Mouse (Mus musculus) kidney, postnatal 0 days (tissue): ENCODE measurements around the gene Prpf18. TPM values are rescaled to one million over a fixed set of nuclear protein-coding genes. Genes with fewer than 3 reads are reported as not detected.
A peak's percentile ranks its signal among the peaks of the same experiment; 100 is the strongest.

Experiments
- ATAC-seq: fragments of 200-750 bp; cut with Nextera tagmentation; replicated peaks from 2 replicates; pipeline ENCODE4 v1.8.0; 2017; ENCODE audit warnings: low read depth, moderate number of reproducible peaks, moderate TSS enrichment, moderate library complexity; ENCODE audit not compliant: low FRiP score
- DNase-seq: peaks from one replicate; pipeline ENCODE4 v3.0.0-alpha.2; 2016; ENCODE audit warnings: low spot score
- H3K27ac ChIP-seq: fragments of 300-500 bp; sonication (generic); 2 replicates; pipeline ENCODE4 v1.5.1; 2014; ENCODE audit warnings: mild to moderate bottlenecking
- H3K27me3 ChIP-seq: fragments of 300-500 bp; sonication (generic); 2 replicates; pipeline ENCODE4 v1.6.1; 2014; ENCODE audit warnings: low read length, mixed read lengths; ENCODE audit not compliant: insufficient read depth
- H3K36me3 ChIP-seq: fragments of 300-500 bp; sonication (generic); 2 replicates; pipeline ENCODE4 v1.6.1; 2014; ENCODE audit warnings: low read length, mixed read lengths; ENCODE audit not compliant: insufficient read depth
- H3K4me1 ChIP-seq: fragments of 300-500 bp; sonication (generic); replicated peaks from 2 replicates; pipeline ENCODE4 v1.6.1; 2014; ENCODE audit warnings: antibody characterized with exemption, low read length, mixed read lengths; ENCODE audit not compliant: insufficient read depth
- H3K4me2 ChIP-seq: fragments of 300-500 bp; sonication (generic); 2 replicates; pipeline ENCODE4 v1.6.1; 2014; ENCODE audit warnings: mild to moderate bottlenecking, low read length, moderate library complexity, mixed read lengths
- H3K4me3 ChIP-seq: fragments of 300-500 bp; sonication (generic); replicated peaks from 2 replicates; pipeline ENCODE4 v1.5.1; 2014; ENCODE audit warnings: low read depth, low read length
- H3K9ac ChIP-seq: fragments of 300-500 bp; sonication (generic); 2 replicates; pipeline ENCODE4 v1.6.1; 2014; ENCODE audit warnings: low read depth, low read length
- H3K9me3 ChIP-seq: fragments of 300-500 bp; sonication (generic); replicated peaks from 2 replicates; pipeline ENCODE4 v1.6.1; 2016; ENCODE audit warnings: low read length, inconsistent platforms, mixed read lengths
- CTCF ChIP-seq: IDR thresholded peaks from 2 replicates; pipeline ENCODE4 v1.5.1; 2016; ENCODE audit warnings: antibody characterized with exemption, low read depth, mild to moderate bottlenecking, moderate library complexity
- WGBS: fragments of 180-500 bp; shearing (Covaris S2); extraction: QIAGEN DNeasy Blood & Tissue Kit; methylation state at CpG from one replicate; pipeline ENCODE4 v1.1.7; 2014; 5-methylcytosine and 5-hydroxymethylcytosine counted together
- polyA plus RNA-seq: library from polyadenylated mRNA; unstranded; fragments of >200 nt; fragmentation: Nextera tagmentation; extraction: Ambion mirVana; gene quantifications from 2 replicates; pipeline ENCODE4 v1.2.1, GENCODE M21; 2015

The Prpf18 gene
- polyA plus RNA-seq, 1 experiment from 2014 or later, result 24.3 TPM

GRCm38 (mm10) chr2:4580666-4581065 lies 71.2 kb downstream of the Prpf18 start:
- Histone ChIP-seq H3K4me1 (peaks cover 19% of the 10 kb centered on the region; the same call in 1 of the 2 replicates), H3K4me3 (no peak overlapping the region), H3K36me3 (peaks cover 10% of the 10 kb centered on the region; the same call in 1 of the 2 replicates), H3K9ac (no peak overlapping the region), H3K4me2 (no peak overlapping the region), H3K27ac (no peak overlapping the region), H3K9me3 (no peaks in the 10 kb centered on the region), H3K27me3 (no peaks in the 10 kb centered on the region)
- WGBS, result 76% methylated on average over 6 of the region's 6 CpGs
- TF ChIP-seq CTCF, result no peak
- ATAC-seq (no peak), DNase-seq (no peak)

DNA sequence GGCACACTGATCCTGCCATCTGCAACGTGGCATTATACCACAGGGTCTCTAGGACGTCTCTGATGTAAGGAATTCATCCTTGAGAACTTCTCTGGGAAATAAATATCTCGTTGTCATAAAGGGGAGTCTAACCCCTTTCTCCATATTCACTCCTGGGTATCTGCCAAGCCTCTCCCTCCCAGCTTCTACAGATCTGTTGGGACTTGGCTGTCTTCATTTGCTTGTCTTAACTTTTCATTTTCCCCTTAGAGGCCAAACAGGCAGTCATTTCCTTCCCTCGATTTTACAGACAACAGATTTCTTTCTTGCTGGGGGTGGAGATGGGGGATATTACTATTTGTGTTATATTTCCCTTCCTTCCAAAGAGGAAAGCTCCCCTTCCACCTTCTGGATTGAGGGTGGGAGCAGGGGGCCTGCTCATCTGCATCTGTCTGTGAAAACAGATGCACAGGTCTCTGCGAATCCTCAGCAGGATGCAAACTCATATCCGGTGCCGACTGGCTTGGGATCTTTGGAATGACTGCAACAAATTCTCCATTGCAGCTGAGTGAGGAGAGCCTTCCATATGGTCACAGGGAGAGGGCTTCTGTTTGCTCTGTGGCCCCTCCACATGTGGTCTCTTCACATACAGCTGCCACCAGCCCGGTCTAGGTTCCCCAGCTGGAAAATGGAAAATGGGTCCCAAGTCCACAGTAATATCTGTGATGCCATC lies 72.4 kb downstream of the Prpf18 start:
- Histone ChIP-seq H3K4me3 (no peak overlapping the region), H3K27me3 (no peaks in the 10 kb centered on the region), H3K36me3 (0 out of 2 replicates have a peak, but pooled peaks cover 17% of the 10 kb centered on the region), H3K27ac (no peak overlapping the region; the same call in 1 of the 2 replicates), H3K4me2 (no peak overlapping the region), H3K9me3 (no peaks in the 10 kb centered on the region), H3K4me1 (peaks cover 19% of the 10 kb centered on the region; the same call in 1 of the 2 replicates), H3K9ac (no peak overlapping the region)
- no peak for TF ChIP-seq CTCF
- no peak for DNase-seq
- no peak for ATAC-seq
- WGBS, result 69% methylated on average over 8 of the region's 8 CpGs

DNA sequence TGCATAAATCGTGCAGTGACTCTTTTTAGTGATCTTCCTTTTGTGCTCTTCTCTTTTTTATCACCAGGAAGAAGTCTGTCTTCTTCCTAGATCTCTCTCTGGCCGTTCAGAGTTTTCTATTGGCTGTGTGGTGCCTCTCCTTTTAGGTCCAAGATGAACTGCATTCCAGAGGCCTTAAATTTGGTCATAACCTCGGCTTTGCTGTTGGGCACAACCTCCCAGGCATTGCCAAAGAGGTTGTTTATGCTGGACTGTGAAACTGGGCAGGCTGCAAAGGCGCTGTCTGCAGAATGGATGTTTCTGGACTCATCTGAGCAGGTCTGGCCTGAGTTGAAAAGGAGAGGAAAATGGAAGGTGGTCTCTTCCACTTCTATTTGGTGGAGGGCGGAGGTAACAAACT lies 73.6 kb downstream of the Prpf18 start:
- TF ChIP-seq CTCF, result no peak
- no peak for DNase-seq
- no peak for ATAC-seq
- peaks cover 27% of the 10 kb centered on the region; the same call in 1 of the 2 replicates for H3K36me3 ChIP-seq
- H3K27me3 ChIP-seq, result no peaks in the 10 kb centered on the region
- peaks cover 15% of the 10 kb centered on the region; the same call in 1 of the 2 replicates for H3K4me1 ChIP-seq
- no peak overlapping the region for H3K27ac ChIP-seq
- no peak overlapping the region for H3K4me3 ChIP-seq
- H3K4me2 ChIP-seq, result no peak overlapping the region
- no peak overlapping the region for H3K9ac ChIP-seq
- no peaks in the 10 kb centered on the region for H3K9me3 ChIP-seq
- 65% methylated on average over 5 of the region's 5 CpGs for WGBS

- no peak overlapping the region for H3K4me3 ChIP-seq
- no peak overlapping the region for H3K4me2 ChIP-seq
- DNase-seq (no peak), ATAC-seq (no peak)
- H3K9me3 ChIP-seq, result no peaks in the 10 kb centered on the region
- 89% methylated on average over 7 of the region's 7 CpGs for WGBS
- no peaks in the 10 kb centered on the region for H3K27me3 ChIP-seq
- peaks cover 41% of the 10 kb centered on the region for H3K36me3 ChIP-seq
- no peak for TF ChIP-seq CTCF
- peaks cover 12% of the 10 kb centered on the region; the same call in 1 of the 2 replicates for H3K4me1 ChIP-seq
- no peak overlapping the region for H3K27ac ChIP-seq
- no peak overlapping the region for H3K9ac ChIP-seq
Measured at GRCm38 (mm10) chr2:4575975-4576374, 75.9 kb downstream of the Prpf18 start.

DNA sequence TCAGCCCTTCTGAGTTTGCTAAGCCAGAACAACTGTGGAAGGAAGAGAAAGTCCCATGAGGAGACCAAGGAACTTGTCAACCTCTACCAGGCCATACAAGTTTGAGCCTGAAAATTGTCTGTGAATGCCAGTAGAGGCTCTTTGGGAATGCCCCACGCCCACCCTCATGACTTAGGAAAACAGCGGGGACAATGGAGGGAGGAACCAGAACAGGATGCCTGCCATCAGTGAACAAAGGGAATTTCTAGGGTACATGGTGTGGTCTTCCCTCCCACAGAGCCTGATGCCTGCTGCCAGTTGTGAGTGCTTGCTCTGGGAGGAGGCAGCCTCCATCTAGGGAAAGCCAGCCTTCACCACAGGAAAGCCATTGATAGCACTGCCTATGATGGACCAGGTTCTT lies 76.8 kb downstream of the Prpf18 start:
- Histone ChIP-seq H3K27ac (no peak overlapping the region), H3K27me3 (no peaks in the 10 kb centered on the region), H3K4me2 (no peak overlapping the region), H3K9me3 (no peaks in the 10 kb centered on the region), H3K9ac (no peak overlapping the region), H3K36me3 (peaks cover 41% of the 10 kb centered on the region), H3K4me1 (peaks cover 19% of the 10 kb centered on the region; the same call in 1 of the 2 replicates), H3K4me3 (no peak overlapping the region)
- ATAC-seq (no peak), DNase-seq (no peak)
- TF ChIP-seq CTCF, result no peak
- WGBS, result 78% methylated on average over 2 of the region's 2 CpGs

DNA sequence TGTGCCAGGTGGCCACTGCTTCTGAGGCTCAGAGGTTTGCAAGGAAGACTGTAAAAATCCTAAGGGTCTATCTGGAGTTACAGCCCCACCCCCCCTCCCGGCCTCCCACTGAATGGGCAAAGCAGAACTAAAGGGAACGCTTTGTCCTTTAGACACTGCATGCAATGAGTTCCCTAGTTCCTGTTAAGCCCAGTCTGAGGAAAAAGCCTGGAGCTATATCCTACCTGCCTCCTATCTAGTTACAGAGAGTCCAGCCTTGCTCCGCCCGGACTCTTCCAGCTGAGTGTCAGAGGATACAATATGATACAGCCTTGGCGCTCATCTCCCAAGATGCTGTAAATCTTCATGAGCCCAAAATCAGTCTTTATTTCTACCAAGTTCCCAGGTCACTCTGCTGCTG lies 77.7 kb downstream of the Prpf18 start:
- H3K4me2 ChIP-seq, result no peak overlapping the region
- H3K27me3 ChIP-seq, result no peaks in the 10 kb centered on the region
- DNase-seq (no peak), ATAC-seq (no peak)
- peaks cover 41% of the 10 kb centered on the region for H3K36me3 ChIP-seq
- H3K4me1 ChIP-seq, result peaks cover 25% of the 10 kb centered on the region; the same call in 1 of the 2 replicates
- H3K4me3 ChIP-seq, result no peak overlapping the region
- H3K9ac ChIP-seq, result no peak overlapping the region
- H3K27ac ChIP-seq, result no peak overlapping the region
- WGBS, result 76% methylated on average over 5 of the region's 5 CpGs
- H3K9me3 ChIP-seq, result no peaks in the 10 kb centered on the region
- TF ChIP-seq CTCF, result no peak

DNA sequence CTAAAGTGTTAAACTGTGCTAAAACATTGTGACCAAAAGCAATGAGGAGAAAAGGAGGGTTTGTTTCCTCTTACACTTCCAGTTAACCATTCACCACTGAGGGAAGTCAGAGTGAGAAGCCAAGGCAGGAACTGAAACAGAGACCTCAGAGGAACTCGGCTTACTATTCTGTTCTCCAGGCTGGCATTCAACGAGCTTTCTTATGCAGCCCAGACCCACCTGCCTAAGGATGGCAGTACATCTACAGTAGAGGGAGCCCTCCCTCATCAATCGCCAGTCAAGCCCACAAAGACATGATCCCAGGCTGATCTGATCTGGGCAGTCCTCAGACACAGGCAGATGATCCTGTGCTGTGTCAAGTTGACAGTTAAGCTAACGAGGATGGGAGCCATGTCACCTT lies 78.5 kb downstream of the Prpf18 start:
- no peak overlapping the region for H3K9ac ChIP-seq
- WGBS, result 51% methylated on average over 4 of the region's 4 CpGs
- peak; percentile 36; the same call in 1 of the 2 replicates for TF ChIP-seq CTCF
- H3K36me3 ChIP-seq, result peaks cover 47% of the 10 kb centered on the region
- H3K27me3 ChIP-seq, result no peaks in the 10 kb centered on the region
- H3K4me1 ChIP-seq, result peaks cover 20% of the 10 kb centered on the region; the same call in 1 of the 2 replicates
- DNase-seq (no peak), ATAC-seq (no peak)
- no peak overlapping the region for H3K4me2 ChIP-seq
- no peak overlapping the region for H3K27ac ChIP-seq
- H3K9me3 ChIP-seq, result no peaks in the 10 kb centered on the region
- no peak overlapping the region for H3K4me3 ChIP-seq
